Mouse (Mus musculus) ES-E14 (cell line): ENCODE results near the gene Olfr1324.

Experiments used
- CHD2 ChIP-seq: IDR thresholded peaks from 2 replicates; pipeline ENCODE4 v1.6.1; 2014; ENCODE audit warnings: mild to moderate bottlenecking, low read depth, low read length, inconsistent platforms
- HCFC1 ChIP-seq: IDR thresholded peaks from 2 replicates; pipeline ENCODE4 v1.6.1; 2012; ENCODE audit warnings: low read length, inconsistent platforms, borderline replicate concordance; ENCODE audit not compliant: insufficient read depth
- ZC3H11A ChIP-seq: IDR thresholded peaks from 2 replicates; pipeline ENCODE4 v1.6.1; 2012; ENCODE audit warnings: low read depth, mild to moderate bottlenecking, inconsistent platforms, low read length, borderline replicate concordance
- ZNF384 ChIP-seq: IDR thresholded peaks from 2 replicates; pipeline ENCODE4 v1.6.1; 2012; ENCODE audit warnings: low read depth, low read length, inconsistent platforms

DNA sequence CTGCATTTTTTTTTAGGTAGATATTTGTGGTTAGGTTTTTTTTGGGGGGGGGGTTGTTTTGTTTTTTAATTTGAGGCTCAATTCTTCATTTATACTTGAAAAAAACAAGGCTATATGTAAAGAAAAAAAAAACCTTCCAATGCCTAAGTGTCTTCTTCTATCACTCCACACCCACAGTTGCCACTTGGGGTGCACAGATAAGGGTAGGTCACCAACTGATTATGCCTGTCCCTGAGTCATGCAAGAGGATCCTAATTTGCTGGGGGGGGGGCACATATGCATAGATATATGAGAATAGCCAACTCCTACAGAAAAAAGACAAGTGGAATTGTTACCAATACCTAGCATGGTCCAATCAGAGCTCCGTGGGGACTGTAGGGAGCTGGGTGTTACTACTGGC is 53.3 kb downstream of the Olfr1324 start:
- TF ChIP-seq CHD2 (no peak), ZC3H11A (no peak), HCFC1 (no peak), ZNF384 (no peak)
